Mouse (Mus musculus) G1E (cell line): ENCODE measurements around the gene Ccdc185.

Experiments used
- CTCF ChIP-seq: IDR thresholded peaks from 2 replicates; pipeline ENCODE4 v1.5.1; 2012; ENCODE audit warnings: low read depth, low read length, inconsistent platforms, mixed read lengths
- GATA1 ChIP-seq: IDR thresholded peaks from 2 replicates; pipeline ENCODE4 v1.6.1; 2012; ENCODE audit warnings: borderline replicate concordance, low read length, inconsistent platforms, mixed read lengths
- GATA2 ChIP-seq: IDR thresholded peaks from 2 replicates; pipeline ENCODE4 v1.6.1; 2012; ENCODE audit warnings: low read depth, low read length, inconsistent platforms, borderline replicate concordance
- POLR2AphosphoS5 ChIP-seq: IDR thresholded peaks from 2 replicates; pipeline ENCODE4 v1.6.1; 2012; ENCODE audit warnings: low read depth, low read length, inconsistent platforms; ENCODE audit not compliant: insufficient replicate concordance
- TAL1 ChIP-seq: conservative IDR thresholded peaks from 2 replicates; pipeline ENCODE4 v1.6.1; 2012; ENCODE audit warnings: low read depth, low read length, inconsistent platforms, mixed read lengths

GRCm38 (mm10) chr1:182711360-182711933, 37.5 kb downstream of the Ccdc185 start:
- no peak for TF ChIP-seq CTCF
- TF ChIP-seq GATA1, result no peak
- no peak for TF ChIP-seq TAL1
- TF ChIP-seq POLR2AphosphoS5, result no peak
- TF ChIP-seq GATA2, result no peak
